Mouse (Mus musculus): Measurements from ENCODE around the gene Ube4a. TPM values are rescaled to one million over a fixed set of nuclear protein-coding genes. Genes with fewer than 3 reads are reported as not detected.

Gene Ube4a
- polyA plus RNA-seq, 1 experiment from 2014 or later: 26.3 TPM

Other genes starting within 250 kb of the Ube4a start
- gene Phldb1, start 230.4 kb downstream of the Ube4a start, polyA plus RNA-seq (2015; fragmentation: Nextera tagmentation; extraction: Ambion mirVana): 26.4 and 28.1 TPM in 2 replicates
- 190 and 201 TPM in 2 replicates for gene Arcn1, start 197.8 kb downstream of the Ube4a start, polyA plus RNA-seq (2015; fragmentation: Nextera tagmentation; extraction: Ambion mirVana)
- 99.1 and 112 TPM in 2 replicates for gene Ift46, start 197.7 kb downstream of the Ube4a start, polyA plus RNA-seq (2015; fragmentation: Nextera tagmentation; extraction: Ambion mirVana)
- gene Tmem25, start 166.3 kb downstream of the Ube4a start, polyA plus RNA-seq (2015; fragmentation: Nextera tagmentation; extraction: Ambion mirVana): 0.89 and 1.2 TPM in 2 replicates
- gene Ttc36, start 162.5 kb downstream of the Ube4a start, polyA plus RNA-seq (2015; fragmentation: Nextera tagmentation; extraction: Ambion mirVana): 0.84 and 3.5 TPM in 2 replicates
- gene Kmt2a, start 84.3 kb downstream of the Ube4a start, polyA plus RNA-seq (2015; fragmentation: Nextera tagmentation; extraction: Ambion mirVana): 8.1 and 11.7 TPM in 2 replicates
- gene Atp5l, start 44.9 kb downstream of the Ube4a start, polyA plus RNA-seq (2015; fragmentation: Nextera tagmentation; extraction: Ambion mirVana): 641 and 656 TPM in 2 replicates
- 6.2 and 16.7 TPM in 2 replicates for gene Cd3g, start 14.8 kb upstream of the Ube4a start, polyA plus RNA-seq (2015; fragmentation: Nextera tagmentation; extraction: Ambion mirVana)
- 2.4 and 6.5 TPM in 2 replicates for gene Cd3d, start 16.2 kb upstream of the Ube4a start, polyA plus RNA-seq (2015; fragmentation: Nextera tagmentation; extraction: Ambion mirVana)
- gene Cd3e, start 44.0 kb upstream of the Ube4a start, polyA plus RNA-seq (2015; fragmentation: Nextera tagmentation; extraction: Ambion mirVana): 5.5 and 9.4 TPM in 2 replicates
- 14.2 and 15.9 TPM in 2 replicates for gene Mpzl2, start 74.2 kb upstream of the Ube4a start, polyA plus RNA-seq (2015; fragmentation: Nextera tagmentation; extraction: Ambion mirVana)
- 2.2 and 3.0 TPM in 2 replicates for gene Mpzl3, start 89.6 kb upstream of the Ube4a start, polyA plus RNA-seq (2015; fragmentation: Nextera tagmentation; extraction: Ambion mirVana)
- gene Jaml, start 113.6 kb upstream of the Ube4a start, polyA plus RNA-seq (2015; fragmentation: Nextera tagmentation; extraction: Ambion mirVana): 0.45 and 0.60 TPM in 2 replicates
- gene Scn2b, start 152.2 kb upstream of the Ube4a start, polyA plus RNA-seq (2015; fragmentation: Nextera tagmentation; extraction: Ambion mirVana): 2.7 and 3.0 TPM in 2 replicates
- 0.89 and 1.2 TPM in 2 replicates for gene Scn4b, start 172.8 kb upstream of the Ube4a start, polyA plus RNA-seq (2015; fragmentation: Nextera tagmentation; extraction: Ambion mirVana)
- gene BC049352, start 216.4 kb upstream of the Ube4a start, polyA plus RNA-seq (2015; fragmentation: Nextera tagmentation; extraction: Ambion mirVana): 0.13 and 0.14 TPM in 2 replicates
- 2.5 and 2.8 TPM in 2 replicates for gene Tmprss4, start 238.5 kb upstream of the Ube4a start, polyA plus RNA-seq (2015; fragmentation: Nextera tagmentation; extraction: Ambion mirVana)